9 mouse cellular contexts compared by ENCODE assay signal in the genomic region with DNA sequence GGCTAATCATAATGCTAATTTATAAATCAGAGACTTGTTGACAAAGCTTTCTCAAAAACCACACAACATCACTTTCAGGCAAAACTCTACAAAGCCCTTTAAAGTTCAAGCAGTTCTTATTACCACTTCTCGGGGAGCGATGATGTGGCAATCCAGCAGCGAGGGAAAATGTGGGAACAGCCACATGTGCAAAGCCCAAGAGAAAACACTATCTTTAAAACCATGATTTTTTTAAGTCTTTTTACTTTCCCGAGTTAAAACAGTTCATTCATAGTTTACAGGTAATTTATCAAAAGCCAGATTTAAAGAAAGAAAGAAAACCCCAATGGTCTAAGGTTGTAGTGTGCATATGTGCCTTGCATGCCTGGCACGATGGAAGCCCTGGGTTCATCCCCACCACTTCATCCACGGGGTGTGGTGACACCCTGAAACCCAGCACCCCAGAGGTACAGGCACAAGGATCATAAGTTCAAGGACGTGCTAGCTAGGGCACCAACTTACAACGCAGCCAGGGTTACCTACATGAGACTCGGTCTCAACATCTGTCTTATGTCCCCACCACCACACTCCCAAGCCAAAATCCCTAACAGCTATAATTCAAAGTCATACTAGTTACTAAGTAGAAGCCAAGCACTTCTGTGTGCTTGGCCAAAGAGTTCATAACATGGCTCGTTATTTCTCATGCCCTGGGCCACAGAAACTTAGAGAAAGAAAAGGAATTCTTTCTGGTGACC. TPM values are rescaled to one million over a fixed set of nuclear protein-coding genes. Genes with fewer than 3 reads are reported as not detected.
DNase-seq lines count a peak whose midpoint lies in the region; ATAC-seq lines count a peak whose summit lies in the region.
"Had no signal": no experiment of that assay in that cellular context is flagged by ENCODE, and none has a peak within 500 bp of the region (broad histone marks: within the 10 kb centered on the region; RNA-seq: fewer than 3 reads in every experiment).

No protein-coding gene starts in this region.

- WGBS in limb, embryonic 10.5 days: 20% methylated on average over 10 of the region's 10 CpGs
- WGBS in midbrain, embryonic 15.5 days: 12% methylated on average over 10 of the region's 10 CpGs

- peak; percentile 32; the same call in 1 of the 2 replicates for ATAC-seq in erythroblast, adult 5-6 weeks (replicated peaks; ENCODE audit: low FRiP score, poor library complexity, severe bottlenecking)
- ATAC-seq in midbrain, embryonic 15.5 days (replicated peaks): no peak
- ATAC-seq in inflammation-experienced regulatory T-cells, adult 6 months: no peak

- H3K4me2 ChIP-seq in midbrain, embryonic 15.5 days: peak overlapping the region; percentile 61

- peaks cover 41% of the 10 kb centered on the region for H3K36me3 ChIP-seq in limb, embryonic 10.5 days
- peaks cover 18% of the 10 kb centered on the region; the same call in 1 of the 2 replicates for H3K36me3 ChIP-seq in midbrain, embryonic 15.5 days (replicated peaks)

- no peaks in the 10 kb centered on the region for H3K27me3 ChIP-seq in limb, embryonic 10.5 days (ENCODE audit: low read depth, poor library complexity, severe bottlenecking)
- H3K27me3 ChIP-seq in midbrain, embryonic 15.5 days (replicated peaks): no peaks in the 10 kb centered on the region
- H3K27me3 ChIP-seq: Patski had no signal

- peak overlapping the region; percentile 98 for H3K27ac ChIP-seq in limb, embryonic 10.5 days
- H3K27ac ChIP-seq in midbrain, embryonic 15.5 days: no peak overlapping the region

- peaks cover 15% of the 10 kb centered on the region for H3K4me1 ChIP-seq in limb, embryonic 10.5 days
- peaks cover 16% of the 10 kb centered on the region for H3K4me1 ChIP-seq in midbrain, embryonic 15.5 days

- no peaks in the 10 kb centered on the region for H3K9me3 ChIP-seq in limb, embryonic 10.5 days (replicated peaks)
- no peaks in the 10 kb centered on the region for H3K9me3 ChIP-seq in midbrain, embryonic 15.5 days

- peak overlapping the region; percentile 89 for H3K9ac ChIP-seq in midbrain, embryonic 15.5 days

- DNase-seq in cerebellum, adult 11-12 months: peak; percentile 25
- no peak for DNase-seq in cerebellum, postnatal 10 days
- DNase-seq in 3T3-L1 (ENCODE audit: low read depth, low spot score): peak; percentile 41
- DNase-seq in limb, embryonic 10.5 days (ENCODE audit: low spot score): peak; percentile 44
- DNase-seq in spleen, adult 18-20 months: no peak

- peak overlapping the region; percentile 94 for H3K4me3 ChIP-seq in limb, embryonic 10.5 days
- H3K4me3 ChIP-seq in midbrain, embryonic 15.5 days: peak overlapping the region; percentile 80

RNA-seq across cellular contexts. Expression of a gene that starts 1.2 kb away (rescaled TPM):
- 37.0 and 44.4 TPM in 2 replicates for total RNA-seq in erythroblast, adult 5-6 weeks (2015; ENCODE audit: low replicate concordance)
- 37.4 and 46.7 TPM in 2 replicates for total RNA-seq in erythroblast, adult 5-6 weeks (2017; ENCODE audit: low replicate concordance)
- polyA plus RNA-seq in limb, embryonic 10.5 days (2016; fragmentation: Nextera tagmentation; extraction: Ambion mirVana): 103 and 114 TPM in 2 replicates
- 55.1 and 57.9 TPM in 2 replicates for polyA plus RNA-seq in midbrain, embryonic 15.5 days (2015; fragmentation: Nextera tagmentation; extraction: Ambion mirVana)
- 100 to 1,000 TPM in 1 of 3 experiments, 10 to 100 TPM in 2; 90.4 to 169 (median 97.7) TPM for polyA plus RNA-seq in inflammation-experienced regulatory T-cells, adult 6 months (2017; shearing (Covaris generic))

RNA-seq across cellular contexts. Expression of a gene that starts 44.0 kb away (rescaled TPM):
- total RNA-seq in erythroblast, adult 5-6 weeks (2015; ENCODE audit: low replicate concordance): 23.8 and 29.8 TPM in 2 replicates
- total RNA-seq in erythroblast, adult 5-6 weeks (2017; ENCODE audit: low replicate concordance): 38.7 and 46.4 TPM in 2 replicates
- 52.7 and 60.0 TPM in 2 replicates for polyA plus RNA-seq in limb, embryonic 10.5 days (2016; fragmentation: Nextera tagmentation; extraction: Ambion mirVana)
- 56.7 and 59.2 TPM in 2 replicates for polyA plus RNA-seq in midbrain, embryonic 15.5 days (2015; fragmentation: Nextera tagmentation; extraction: Ambion mirVana)
- polyA plus RNA-seq in inflammation-experienced regulatory T-cells, adult 6 months (2017; shearing (Covaris generic)): 100 to 1,000 TPM in 1 of 3 experiments, 10 to 100 TPM in 2; 86.6 to 129 (median 91.8) TPM

RNA-seq across cellular contexts. Expression of a gene that starts 44.1 kb away (rescaled TPM):
- total RNA-seq in erythroblast, adult 5-6 weeks (2015; ENCODE audit: low replicate concordance): 0.58 TPM in 1 of 2 replicates, not detected in the other
- total RNA-seq in erythroblast, adult 5-6 weeks (2017; ENCODE audit: low replicate concordance): 1.0 and 3.6 TPM in 2 replicates
- 0.78 and 0.96 TPM in 2 replicates for polyA plus RNA-seq in limb, embryonic 10.5 days (2016; fragmentation: Nextera tagmentation; extraction: Ambion mirVana)
- 2.9 and 4.2 TPM in 2 replicates for polyA plus RNA-seq in midbrain, embryonic 15.5 days (2015; fragmentation: Nextera tagmentation; extraction: Ambion mirVana)
- 1 to 10 TPM; 1.1 to 3.9 (median 1.5) TPM for polyA plus RNA-seq in inflammation-experienced regulatory T-cells, adult 6 months (2017; shearing (Covaris generic))

Comparison
In these comparisons a context has a peak if more than half of its experiments do, and no peak if none do; other contexts are left out.
1. DNase-seq: peak in cerebellum, adult 11-12 months (single experiment), 3T3-L1 (single experiment) and limb, embryonic 10.5 days (single experiment); none in cerebellum, postnatal 10 days (0 of 2) and spleen, adult 18-20 months (0 of 2).